ENCODE assay signal across 8 mouse cellular contexts in genomic region chr11:60879423-60879822, GRCm38 (mm10). TPM values are rescaled to one million over a fixed set of nuclear protein-coding genes. Genes with fewer than 3 reads are reported as not detected.
A peak's percentile ranks its signal among the peaks of the same experiment; 100 is the strongest.
DNase-seq lines count a peak whose midpoint lies in the region; ATAC-seq and TF ChIP-seq lines count a peak whose summit lies in the region.

No protein-coding gene starts in this region.

- ATAC-seq in lung, postnatal 0 days, result peak; percentile 2; the same call in 1 of the 2 replicates

- WGBS in forebrain, embryonic 10.5 days, result 2% methylated on average over 11 of the region's 11 CpGs
- 4% methylated on average over 11 of the region's 11 CpGs for WGBS in hindbrain, embryonic 10.5 days
- under 1% methylated on average over 11 of the region's 11 CpGs for WGBS in lung, postnatal 0 days

- no peak for TF ChIP-seq POLR2A in brain, embryonic 14.5 days (IDR thresholded peaks at IDR 0.05; ENCODE audit: borderline replicate concordance, extremely low read depth, insufficient read depth, insufficient read length, poor library complexity, severe bottlenecking)

- peak overlapping the region; percentile 97 for H3K27ac ChIP-seq in forebrain, embryonic 10.5 days
- H3K27ac ChIP-seq in hindbrain, embryonic 10.5 days, result peak overlapping the region; percentile 97
- H3K27ac ChIP-seq in lung, postnatal 0 days (ENCODE audit: low read length), result peak overlapping the region; percentile 97

- peak overlapping the region; percentile 96 for H3K4me3 ChIP-seq in forebrain, embryonic 10.5 days
- peak overlapping the region; percentile 98 for H3K4me3 ChIP-seq in hindbrain, embryonic 10.5 days
- peak overlapping the region; percentile 92 for H3K4me3 ChIP-seq in lung, postnatal 0 days (ENCODE audit: low read depth, low read length)

- no peaks in the 10 kb centered on the region for H3K9me3 ChIP-seq in forebrain, embryonic 10.5 days
- H3K9me3 ChIP-seq in hindbrain, embryonic 10.5 days, result no peaks in the 10 kb centered on the region
- H3K9me3 ChIP-seq in lung, postnatal 0 days (ENCODE audit: low read length), result no peaks in the 10 kb centered on the region

- H3K4me2 ChIP-seq in lung, postnatal 0 days (replicated peaks; ENCODE audit: low read depth, low read length), result peak overlapping the region; percentile 74

- peak; percentile 96 for DNase-seq in ES-CJ7 (ENCODE audit: low read depth, low spot score)
- DNase-seq in brain, embryonic 14.5 days (ENCODE audit: low read depth), result peak; percentile 84
- peak; percentile 52 for DNase-seq in forebrain, embryonic 10.5 days (ENCODE audit: extremely low spot score, low spot score)
- peak; percentile 67 for DNase-seq in hindbrain, embryonic 10.5 days (ENCODE audit: low spot score)
- peak; percentile 57 for DNase-seq in layer of hippocampus, adult 9-11 months
- peak; percentile 87 for DNase-seq in lung, postnatal 0 days (ENCODE audit: low spot score)
- peak; percentile 36 for DNase-seq in retina, postnatal 7 days (ENCODE audit: low read depth, low spot score)
- no peak for DNase-seq in Muller cell, postnatal 12 days (ENCODE audit: inconsistent ontology term)

- peaks cover 42% of the 10 kb centered on the region for H3K4me1 ChIP-seq in forebrain, embryonic 10.5 days
- peaks cover 43% of the 10 kb centered on the region for H3K4me1 ChIP-seq in hindbrain, embryonic 10.5 days (replicated peaks)
- H3K4me1 ChIP-seq in lung, postnatal 0 days (ENCODE audit: insufficient read depth, low read depth, low read length), result peaks cover 9% of the 10 kb centered on the region

- peak; percentile 66 for TF ChIP-seq CTCF in brain, embryonic 14.5 days (IDR thresholded peaks at IDR 0.05; ENCODE audit: borderline replicate concordance, extremely low read depth, insufficient read depth, insufficient read length)
- peak; percentile 82 for TF ChIP-seq CTCF in lung, postnatal 0 days (IDR thresholded peaks at IDR 0.05)

- peaks cover 23% of the 10 kb centered on the region for H3K36me3 ChIP-seq in forebrain, embryonic 10.5 days (replicated peaks)
- peaks cover 15% of the 10 kb centered on the region for H3K36me3 ChIP-seq in hindbrain, embryonic 10.5 days
- H3K36me3 ChIP-seq in lung, postnatal 0 days (ENCODE audit: insufficient read depth, low read length), result no peaks in the 10 kb centered on the region

- no peaks in the 10 kb centered on the region for H3K27me3 ChIP-seq in forebrain, embryonic 10.5 days (ENCODE audit: poor library complexity, severe bottlenecking)
- no peaks in the 10 kb centered on the region for H3K27me3 ChIP-seq in hindbrain, embryonic 10.5 days (ENCODE audit: insufficient read depth, poor library complexity, severe bottlenecking)
- no peaks in the 10 kb centered on the region for H3K27me3 ChIP-seq in lung, postnatal 0 days (replicated peaks; ENCODE audit: insufficient read depth, low read length)

- TF ChIP-seq EP300 in lung, postnatal 0 days (IDR thresholded peaks at IDR 0.05), result 0 out of 2 replicates have a peak, but pooled peaks have one; percentile 22

- peak overlapping the region; percentile 88 for H3K9ac ChIP-seq in lung, postnatal 0 days (replicated peaks; ENCODE audit: low read depth)

RNA-seq across cellular contexts. Expression of gene Tmem11, which starts 0.4 kb away (rescaled TPM):
- polyA plus RNA-seq in brain, embryonic 14.5 days (2012; rRNA removed), result 58.8 and 80.1 TPM in 2 replicates
- polyA plus RNA-seq in forebrain, embryonic 10.5 days (2016; fragmentation: Nextera tagmentation; extraction: Ambion mirVana), result 74.3 and 76.2 TPM in 2 replicates
- polyA plus RNA-seq in hindbrain, embryonic 10.5 days (2016; fragmentation: Nextera tagmentation; extraction: Ambion mirVana), result 68.7 and 75.6 TPM in 2 replicates
- 45.3 and 48.4 TPM in 2 replicates for polyA plus RNA-seq in lung, postnatal 0 days (2015; fragmentation: Nextera tagmentation; extraction: Ambion mirVana)

RNA-seq across cellular contexts. Expression of gene Natd1, which starts 35.1 kb away (rescaled TPM):
- 51.5 and 54.6 TPM in 2 replicates for polyA plus RNA-seq in brain, embryonic 14.5 days (2012; rRNA removed)
- polyA plus RNA-seq in forebrain, embryonic 10.5 days (2016; fragmentation: Nextera tagmentation; extraction: Ambion mirVana), result 20.1 and 23.0 TPM in 2 replicates
- polyA plus RNA-seq in hindbrain, embryonic 10.5 days (2016; fragmentation: Nextera tagmentation; extraction: Ambion mirVana), result 22.1 and 26.3 TPM in 2 replicates
- polyA plus RNA-seq in lung, postnatal 0 days (2015; fragmentation: Nextera tagmentation; extraction: Ambion mirVana), result 17.0 and 19.1 TPM in 2 replicates

RNA-seq across cellular contexts. Expression of gene Dhrs7b, which starts 49.0 kb away (rescaled TPM):
- 15.5 and 16.2 TPM in 2 replicates for polyA plus RNA-seq in brain, embryonic 14.5 days (2012; rRNA removed)
- 31.1 and 32.2 TPM in 2 replicates for polyA plus RNA-seq in forebrain, embryonic 10.5 days (2016; fragmentation: Nextera tagmentation; extraction: Ambion mirVana)
- polyA plus RNA-seq in hindbrain, embryonic 10.5 days (2016; fragmentation: Nextera tagmentation; extraction: Ambion mirVana), result 31.4 and 33.0 TPM in 2 replicates
- polyA plus RNA-seq in lung, postnatal 0 days (2015; fragmentation: Nextera tagmentation; extraction: Ambion mirVana), result 24.2 and 28.7 TPM in 2 replicates

RNA-seq across cellular contexts. Expression of gene Map2k3, which starts 52.4 kb away (rescaled TPM):
- 14.7 and 17.3 TPM in 2 replicates for polyA plus RNA-seq in brain, embryonic 14.5 days (2012; rRNA removed)
- 67.0 and 73.2 TPM in 2 replicates for polyA plus RNA-seq in forebrain, embryonic 10.5 days (2016; fragmentation: Nextera tagmentation; extraction: Ambion mirVana)
- 55.9 and 67.5 TPM in 2 replicates for polyA plus RNA-seq in hindbrain, embryonic 10.5 days (2016; fragmentation: Nextera tagmentation; extraction: Ambion mirVana)
- polyA plus RNA-seq in lung, postnatal 0 days (2015; fragmentation: Nextera tagmentation; extraction: Ambion mirVana), result 97.1 and 106 TPM in 2 replicates
